Mouse (Mus musculus) bone marrow, adult 2 months (tissue): Measurements from ENCODE around the gene Prg2. TPM values are rescaled to one million over a fixed set of nuclear protein-coding genes. Genes with fewer than 3 reads are reported as not detected.
A peak's percentile ranks its signal among the peaks of the same experiment; 100 is the strongest.

Experiments
- H3K27ac ChIP-seq: fragments of 200-500 bp; 2 replicates; pipeline ENCODE4 v1.5.1; 2012; ENCODE audit warnings: low read depth, mild to moderate bottlenecking, control low read depth, inconsistent platforms, low read length; ENCODE audit not compliant: control insufficient read depth, poor library complexity, insufficient read depth
- H3K4me1 ChIP-seq: fragments of 200-500 bp; 2 replicates; pipeline ENCODE4 v1.6.1; 2011; ENCODE audit warnings: low read length; ENCODE audit not compliant: control insufficient read depth, insufficient read depth
- H3K4me3 ChIP-seq: fragments of 200-500 bp; replicated peaks from 2 replicates; pipeline ENCODE3; 2011; ENCODE audit warnings: mild to moderate bottlenecking, low read depth, low read length, control low read depth; ENCODE audit not compliant: control insufficient read depth
- CTCF ChIP-seq: fragments of 200-500 bp; IDR thresholded peaks from 2 replicates; pipeline ENCODE4 v1.5.1; 2011; ENCODE audit warnings: low read length, control low read depth; ENCODE audit not compliant: control insufficient read depth, insufficient read depth
- POLR2A ChIP-seq: fragments of 200-500 bp; IDR thresholded peaks from 2 replicates; pipeline ENCODE4 v1.6.1; 2011; ENCODE audit warnings: low read depth, mild to moderate bottlenecking, control low read depth, low read length, borderline replicate concordance; ENCODE audit not compliant: control insufficient read depth
- WGBS: fragments of 180-500 bp; shearing (Covaris S2); methylation state at CpG from one replicate; pipeline ENCODE4 v1.1.7; 2018; 5-methylcytosine and 5-hydroxymethylcytosine counted together
- polyA plus RNA-seq: library from polyadenylated mRNA; stranded (reverse); fragments of >200 nt; gene quantifications from 2 replicates; pipeline ENCODE4 v1.2.4, GENCODE M21; 2011; ENCODE audit warnings: low replicate concordance; ENCODE audit not compliant: missing spikeins, insufficient read depth, insufficient read length

Gene Prg2
- polyA plus RNA-seq = 248 and 464 TPM in 2 replicates

DNA sequence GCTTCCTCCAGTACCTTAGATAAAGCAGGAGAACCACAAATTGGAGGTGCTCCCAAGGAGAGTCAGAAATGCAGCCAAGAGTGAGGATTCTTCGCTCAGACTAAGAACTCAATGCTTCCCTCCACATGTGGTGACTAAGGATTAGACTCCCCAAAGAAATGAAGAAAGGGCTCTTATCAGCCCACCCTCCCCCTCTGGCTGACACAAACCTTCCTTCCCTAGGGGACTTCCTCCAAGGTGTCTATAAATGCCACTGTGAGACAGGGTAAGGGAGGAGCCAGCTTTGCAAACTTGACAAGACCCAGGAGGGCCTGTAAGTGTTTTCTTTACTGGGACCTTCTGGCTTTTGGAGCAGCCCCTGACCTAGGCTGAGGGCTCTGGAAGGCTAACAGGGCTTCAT, at the start of gene Prg2:
TSS of gene Prg2 (plus strand) at position 274 of the 400 bp plus-strand sequence.
- 28% methylated on average over 1 of the region's 1 CpGs for WGBS
- no peak for TF ChIP-seq CTCF
- no peak for TF ChIP-seq POLR2A
- Histone ChIP-seq H3K4me3 (no peak within 1 kb of the TSS), H3K4me1 (no peaks in the 10 kb centered on the region; the same call in 1 of the 2 replicates), H3K27ac (no peak within 1 kb of the TSS)

- WGBS = 47% methylated on average over 8 of the region's 8 CpGs
- TF ChIP-seq CTCF (no peak), POLR2A (no peak)
- H3K4me1 ChIP-seq = peaks cover 9% of the 10 kb centered on the region
- H3K4me3 ChIP-seq = no peak overlapping the region
- H3K27ac ChIP-seq = no peak overlapping the region
Measured at GRCm38 (mm10) chr2:84933992-84934648, 46.1 kb upstream of the Prg2 start.

DNA sequence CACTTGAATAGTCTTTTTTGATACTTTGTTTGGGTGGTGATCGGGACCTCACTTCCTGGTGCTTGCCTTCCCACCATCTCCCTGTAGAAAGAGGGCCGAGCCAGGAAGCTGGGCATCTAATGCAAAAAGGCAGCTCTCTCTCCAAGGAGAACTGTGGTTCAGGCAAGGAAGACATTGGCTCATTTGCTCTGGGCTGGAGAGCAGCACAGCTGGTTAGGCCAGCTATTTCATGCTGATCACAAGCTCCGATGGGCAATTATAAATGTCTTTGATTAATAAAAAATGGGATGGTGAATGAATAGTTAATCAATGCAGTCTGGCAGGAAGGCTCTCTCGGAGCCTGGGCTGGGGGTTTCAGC, 45.6 kb upstream of the Prg2 start:
- 73% methylated on average over 4 of the region's 4 CpGs for WGBS
- Histone ChIP-seq H3K27ac (no peak overlapping the region), H3K4me1 (peaks cover 9% of the 10 kb centered on the region), H3K4me3 (no peak overlapping the region)
- TF ChIP-seq CTCF (no peak), POLR2A (no peak)

DNA sequence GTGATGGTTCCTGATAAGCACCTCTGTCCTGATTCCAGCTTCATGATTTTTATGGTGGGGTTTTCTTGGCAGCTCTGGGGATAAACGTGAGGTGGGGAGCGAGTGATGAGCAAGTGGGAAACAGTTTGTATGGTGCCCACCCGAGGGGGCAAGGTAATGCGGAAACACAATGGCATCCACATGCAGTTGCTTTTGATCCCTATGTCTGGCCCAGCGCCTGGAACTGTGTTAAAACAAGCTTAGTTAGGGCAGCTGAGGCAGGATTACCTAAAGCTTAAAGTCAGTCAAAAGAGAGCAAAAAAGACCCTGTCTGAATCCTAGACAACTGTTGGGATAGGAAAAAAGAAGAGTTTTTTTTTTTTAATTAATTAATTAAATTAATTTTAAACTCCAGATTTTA, 45.2 kb upstream of the Prg2 start:
- H3K4me1 ChIP-seq = peaks cover 8% of the 10 kb centered on the region
- no peak overlapping the region for H3K27ac ChIP-seq
- 83% methylated on average over 5 of the region's 5 CpGs for WGBS
- no peak for TF ChIP-seq CTCF
- TF ChIP-seq POLR2A = no peak
- H3K4me3 ChIP-seq = no peak overlapping the region

GRCm38 (mm10) chr2:84936474-84937429, 43.5 kb upstream of the Prg2 start, which contains the start of gene Slc43a3:
TSS of gene Slc43a3 (plus strand) at chr2:84936579.
- peak within 1 kb of the TSS; percentile 97 for H3K27ac ChIP-seq
- under 1% methylated on average over 38 of the region's 38 CpGs for WGBS
- peak within 1 kb of the TSS; percentile 81 for H3K4me3 ChIP-seq
- peaks cover 6% of the 10 kb centered on the region for H3K4me1 ChIP-seq
- peak; percentile 99 for TF ChIP-seq POLR2A
- no peak for TF ChIP-seq CTCF

DNA sequence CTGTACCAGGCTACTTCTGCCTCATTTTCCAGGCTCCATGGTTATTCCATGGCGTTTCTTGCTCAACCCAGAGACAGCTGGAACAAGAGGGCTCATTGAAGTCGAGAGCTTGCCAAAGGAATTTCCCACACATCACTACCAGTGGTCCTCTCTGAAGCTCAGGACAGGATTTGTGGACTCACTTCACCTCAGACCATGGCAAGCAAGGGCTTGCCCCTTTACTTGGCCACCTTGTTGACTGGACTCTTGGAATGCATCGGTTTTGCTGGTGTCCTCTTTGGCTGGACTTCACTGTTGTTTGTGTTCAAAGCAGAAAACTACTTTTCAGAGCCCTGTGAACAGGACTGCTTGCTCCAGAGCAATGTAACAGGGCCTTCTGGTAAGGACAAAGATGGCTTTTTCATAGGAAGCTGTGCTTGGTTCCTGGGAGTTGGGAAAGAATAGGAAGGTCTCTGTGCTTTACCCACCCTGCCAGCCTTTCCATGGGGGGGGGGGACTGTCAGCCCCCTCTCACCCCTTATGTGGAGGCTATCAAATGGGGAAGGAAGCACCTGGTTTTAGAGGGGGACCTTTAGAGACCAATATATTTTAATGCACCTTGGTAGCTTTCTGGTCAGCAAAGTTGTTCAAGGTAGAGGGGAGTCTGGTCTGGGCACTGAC, 42.6 kb upstream of the Prg2 start:
- Histone ChIP-seq H3K27ac (peak overlapping the region; percentile 97), H3K4me1 (peaks cover 6% of the 10 kb centered on the region), H3K4me3 (peak overlapping the region; percentile 79)
- TF ChIP-seq CTCF = no peak
- WGBS = 12% methylated on average over 3 of the region's 3 CpGs

GRCm38 (mm10) chr2:84938249-84938946, 41.9 kb upstream of the Prg2 start:
- Histone ChIP-seq H3K4me3 (peak overlapping the region; percentile 79), H3K27ac (peak overlapping the region; percentile 97), H3K4me1 (peaks cover 6% of the 10 kb centered on the region)
- TF ChIP-seq CTCF (no peak), POLR2A (peak; percentile 89)
- 10% methylated on average over 5 of the region's 5 CpGs for WGBS
